Mouse (Mus musculus) right cerebral cortex, postnatal 10 days (tissue): ENCODE results near the gene Myo16.

Experiments used
- DNase-seq, 2 experiments: peaks; one replicate each; pipeline ENCODE4 v3.0.0; 2021; ENCODE audit warnings: low spot score in 2 of 2

The Myo16 gene

DNA sequence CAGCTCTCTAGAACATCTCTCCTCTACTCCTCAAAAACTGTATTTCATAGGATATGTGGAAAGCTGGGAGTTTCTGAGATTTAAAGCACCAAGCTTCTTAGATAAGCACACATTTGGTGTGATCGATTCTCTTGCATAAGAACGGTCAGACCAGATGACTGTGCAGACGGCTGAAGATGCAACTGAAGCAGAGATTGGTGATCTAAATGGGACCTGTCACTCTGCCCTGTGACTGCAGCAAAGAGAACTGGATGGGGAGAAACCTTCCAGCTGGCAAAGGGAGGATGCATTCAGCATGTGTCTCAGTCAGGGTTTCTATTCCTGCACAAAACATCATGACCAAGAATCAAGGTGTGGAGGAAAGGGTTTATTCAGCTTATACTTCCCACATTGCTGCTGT lies 318.7 kb downstream of the Myo16 start:
- DNase-seq, result peak in 1 of 2 experiments; percentile 25

DNA sequence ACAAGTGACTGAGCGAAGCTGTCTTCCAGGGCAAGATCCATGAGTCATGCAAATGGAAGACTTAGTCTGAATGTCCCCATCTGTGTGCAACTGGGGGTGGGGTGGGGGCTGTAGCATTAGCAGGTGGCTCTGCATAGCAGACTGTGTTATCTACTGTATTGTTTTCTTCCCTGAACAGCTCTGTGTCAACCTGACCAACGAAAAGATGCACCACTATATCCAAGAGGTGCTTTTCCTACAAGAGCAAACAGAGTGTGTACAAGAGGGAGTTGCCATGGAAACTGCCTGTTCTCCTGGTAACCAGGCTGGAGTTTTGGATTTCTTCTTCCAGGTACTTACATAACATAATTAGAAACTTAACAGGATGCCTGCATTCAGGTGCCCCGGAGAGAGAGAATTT lies 320.7 kb downstream of the Myo16 start:
- peak; percentile 49 to 71 for DNase-seq

GRCm38 (mm10) chr8:10479059-10479458 lies 325.3 kb downstream of the Myo16 start:
- DNase-seq, result no peak

GRCm38 (mm10) chr8:10480850-10481249 lies 327.1 kb downstream of the Myo16 start:
- no peak for DNase-seq

GRCm38 (mm10) chr8:10482064-10482463 lies 328.4 kb downstream of the Myo16 start:
- no peak for DNase-seq

- DNase-seq, result no peak
Measured at GRCm38 (mm10) chr8:10482880-10483279, 329.2 kb downstream of the Myo16 start.

GRCm38 (mm10) chr8:10483841-10484240 lies 330.1 kb downstream of the Myo16 start:
- no peak for DNase-seq

DNA sequence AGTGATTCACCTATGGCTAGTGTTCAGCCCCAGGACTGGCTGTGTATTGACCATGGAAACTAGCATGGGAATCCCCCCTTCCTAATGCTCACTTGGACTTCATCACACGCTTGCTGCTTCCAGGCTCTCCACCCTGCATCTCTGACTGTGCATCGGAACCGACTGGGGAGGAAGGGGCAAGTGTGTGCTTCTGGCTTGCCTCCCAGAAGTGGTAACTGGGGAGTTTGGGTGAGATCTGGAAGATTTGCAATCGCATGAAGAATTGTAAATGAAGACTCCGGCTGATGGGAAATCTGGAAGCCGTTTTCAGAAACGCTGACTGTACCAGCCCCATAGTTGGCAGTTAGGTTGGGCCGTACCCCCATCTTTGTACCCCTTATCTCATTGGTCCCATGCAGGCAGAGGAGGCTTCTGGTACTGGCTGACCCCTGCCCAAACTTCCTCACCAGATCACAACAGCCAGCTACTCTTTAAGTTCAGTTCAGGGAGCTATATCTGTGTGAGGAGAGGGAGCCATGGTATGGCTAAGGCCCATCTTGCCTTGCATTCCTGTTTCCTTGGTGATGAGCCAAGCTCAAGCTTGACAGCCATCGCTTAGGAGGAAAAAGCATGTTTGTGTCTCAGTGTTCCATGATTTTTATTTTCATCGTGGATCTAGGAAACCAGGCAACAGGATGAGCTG lies 336.2 kb downstream of the Myo16 start:
- DNase-seq, result peak; percentile 61 to 62

DNA sequence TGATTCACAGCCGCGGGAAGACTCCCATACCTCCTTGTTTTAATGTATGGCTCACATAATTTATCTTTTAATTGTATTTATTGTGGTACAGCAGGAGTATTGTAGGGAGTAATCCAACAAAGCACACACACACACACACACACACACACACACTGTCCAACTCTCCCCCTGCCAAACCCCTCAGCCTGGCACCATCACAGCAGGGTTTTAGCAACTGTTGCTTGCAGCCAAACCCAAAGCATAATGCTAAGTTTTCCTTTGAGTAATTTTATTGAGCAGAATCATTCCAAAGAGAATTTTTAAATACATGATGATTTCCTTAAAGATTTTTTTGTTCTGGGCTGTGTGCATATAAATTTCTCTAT lies 336.7 kb downstream of the Myo16 start:
- DNase-seq, result peak in 1 of 2 experiments; percentile 65

DNA sequence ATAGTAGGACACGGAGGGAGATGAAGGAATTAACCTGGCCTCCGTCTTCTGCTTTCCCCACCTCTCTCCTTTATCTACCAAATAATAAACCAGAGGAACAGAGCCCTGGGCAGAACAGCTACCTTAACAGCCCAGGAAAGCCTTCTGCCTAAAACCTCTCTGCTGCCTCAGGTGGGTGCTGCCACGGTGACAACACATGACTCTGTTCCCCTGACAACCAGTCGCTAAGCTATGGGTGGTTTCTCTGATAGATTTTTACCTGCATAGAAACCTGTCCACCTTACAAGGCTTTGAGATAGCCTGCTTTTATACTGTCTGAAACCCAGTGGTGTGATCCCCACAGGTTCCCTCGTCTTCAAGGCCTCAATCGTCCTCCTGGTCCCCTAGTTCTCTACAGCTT lies 337.2 kb downstream of the Myo16 start:
- DNase-seq, result no peak

GRCm38 (mm10) chr8:10499846-10500245 lies 346.1 kb downstream of the Myo16 start:
- DNase-seq, result no peak

GRCm38 (mm10) chr8:10500465-10500864 lies 346.8 kb downstream of the Myo16 start:
- DNase-seq, result no peak

- DNase-seq, result no peak
Measured at GRCm38 (mm10) chr8:10501750-10502149, 348.0 kb downstream of the Myo16 start.

GRCm38 (mm10) chr8:10512105-10512504 lies 358.4 kb downstream of the Myo16 start:
- no peak for DNase-seq

DNA sequence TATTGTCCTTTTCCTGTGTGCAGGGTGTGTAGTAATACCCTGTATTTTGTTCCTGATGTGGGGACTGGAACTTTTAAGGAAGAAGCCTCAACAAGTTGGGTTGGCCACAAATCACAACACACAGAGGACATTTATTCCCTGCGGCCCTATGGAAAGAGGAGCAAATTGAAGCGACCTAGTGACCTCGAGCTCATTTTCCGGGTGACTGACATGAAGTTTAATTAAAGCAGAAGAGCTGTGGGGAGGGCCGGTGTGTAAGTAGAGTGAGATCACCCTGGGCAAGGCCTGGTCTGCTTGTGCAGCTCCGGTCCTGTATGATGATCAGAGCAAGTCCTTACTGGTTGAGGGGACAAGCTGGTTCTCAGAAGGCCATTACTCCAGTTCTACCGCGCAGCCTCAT lies 363.7 kb downstream of the Myo16 start:
- DNase-seq, result no peak

DNA sequence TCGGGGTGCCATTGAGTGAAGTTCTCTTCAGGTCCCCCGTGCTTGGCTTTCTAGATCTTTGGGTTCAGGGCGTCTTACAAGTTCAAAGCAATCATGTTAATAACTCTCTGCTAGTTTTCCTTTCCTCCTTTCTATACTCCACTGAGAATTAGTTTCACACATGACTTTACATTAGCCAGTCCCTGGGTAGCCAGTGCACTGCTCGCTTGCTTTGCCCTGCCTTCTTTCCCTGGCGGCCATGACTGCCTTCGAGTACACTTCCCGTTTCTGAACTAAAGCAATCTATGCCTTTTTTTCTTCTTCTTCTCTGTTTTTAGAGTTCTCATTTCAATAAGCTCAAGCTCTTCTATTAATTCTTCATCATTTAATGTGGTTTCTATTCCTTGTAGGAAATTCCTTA lies 365.6 kb downstream of the Myo16 start:
- no peak for DNase-seq

DNA sequence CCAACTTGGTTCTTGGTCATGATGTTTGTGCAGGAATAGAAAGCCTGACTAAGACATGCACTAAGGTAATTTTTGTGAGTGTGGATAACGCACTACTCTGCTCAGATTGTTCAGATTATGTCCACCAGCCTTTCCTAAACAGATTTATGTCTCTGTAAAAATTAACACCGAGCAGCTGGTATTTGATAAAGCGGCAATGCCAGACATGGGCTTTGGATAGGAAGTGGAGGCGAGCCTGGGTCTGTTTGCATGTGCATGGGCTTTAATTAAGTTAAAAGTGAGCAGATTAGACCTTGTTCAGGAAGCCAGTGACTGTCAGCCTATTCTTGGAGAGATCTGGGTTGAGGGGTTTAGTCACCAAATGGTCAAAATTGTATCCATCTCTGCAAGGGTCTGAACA lies 367.8 kb downstream of the Myo16 start:
- DNase-seq, result no peak

DNA sequence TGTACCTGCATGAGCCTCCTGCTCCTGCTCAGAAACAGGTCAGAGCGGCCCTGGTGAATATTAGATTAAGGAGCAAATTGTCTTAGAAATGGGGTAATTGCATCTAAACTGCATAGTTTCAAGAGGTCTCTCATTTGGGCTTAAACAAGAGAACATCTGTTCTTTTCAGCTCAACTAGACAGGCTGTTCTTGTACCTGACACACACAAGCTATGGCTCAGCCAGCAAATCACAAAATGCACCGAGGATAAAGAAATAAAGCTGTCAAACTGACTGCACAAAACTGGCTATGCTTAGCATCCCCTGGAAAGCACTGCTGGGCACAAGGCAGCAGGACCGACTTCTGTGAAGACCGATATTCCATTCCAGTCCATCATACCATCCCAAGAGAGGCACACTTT lies 372.0 kb downstream of the Myo16 start:
- DNase-seq, result no peak

DNA sequence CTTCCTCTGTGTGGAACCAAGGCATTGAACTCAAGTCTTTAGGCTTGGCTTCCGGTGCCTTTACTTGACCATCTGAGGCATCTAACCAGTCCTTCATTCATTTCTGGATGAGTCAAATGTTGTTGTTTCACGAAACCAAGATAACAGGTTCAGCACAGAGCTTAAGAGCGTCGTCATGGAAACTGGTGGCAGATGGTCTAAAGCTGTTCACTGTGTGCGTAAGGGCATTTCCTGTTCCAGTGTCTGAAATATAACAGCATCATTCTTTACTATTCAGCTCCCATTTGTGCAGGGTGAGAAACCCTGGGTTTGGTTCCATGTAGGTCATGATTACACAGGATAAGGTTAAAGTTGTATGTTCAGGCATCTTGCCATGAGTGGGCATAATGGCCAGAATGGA lies 372.9 kb downstream of the Myo16 start:
- DNase-seq, result peak in 1 of 2 experiments; percentile 75

- peak; percentile 73 to 81 for DNase-seq
Measured at GRCm38 (mm10) chr8:10534619-10535286, 381.0 kb downstream of the Myo16 start.

GRCm38 (mm10) chr8:10538319-10538718 lies 384.6 kb downstream of the Myo16 start:
- DNase-seq, result no peak

DNA sequence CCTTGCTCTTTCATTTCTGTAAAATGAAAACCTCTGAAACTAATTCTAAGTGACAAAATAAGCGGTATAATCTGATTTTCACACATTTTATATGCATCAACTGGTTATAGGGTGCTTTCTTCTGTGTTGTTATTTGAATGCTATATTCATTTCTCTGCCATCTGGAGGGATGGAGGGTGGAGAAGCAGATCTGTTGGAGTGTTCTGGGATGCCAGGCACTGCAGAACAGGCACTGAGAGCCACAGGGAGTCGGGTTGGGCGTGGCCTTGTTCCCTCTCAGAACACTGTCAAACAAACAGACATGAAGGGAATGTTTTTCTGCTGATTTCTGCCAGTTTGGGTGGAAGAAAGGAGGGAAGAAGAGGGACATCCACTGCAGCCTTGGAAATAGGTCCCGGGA lies 386.0 kb downstream of the Myo16 start:
- DNase-seq, result peak in 1 of 2 experiments; percentile 68

DNA sequence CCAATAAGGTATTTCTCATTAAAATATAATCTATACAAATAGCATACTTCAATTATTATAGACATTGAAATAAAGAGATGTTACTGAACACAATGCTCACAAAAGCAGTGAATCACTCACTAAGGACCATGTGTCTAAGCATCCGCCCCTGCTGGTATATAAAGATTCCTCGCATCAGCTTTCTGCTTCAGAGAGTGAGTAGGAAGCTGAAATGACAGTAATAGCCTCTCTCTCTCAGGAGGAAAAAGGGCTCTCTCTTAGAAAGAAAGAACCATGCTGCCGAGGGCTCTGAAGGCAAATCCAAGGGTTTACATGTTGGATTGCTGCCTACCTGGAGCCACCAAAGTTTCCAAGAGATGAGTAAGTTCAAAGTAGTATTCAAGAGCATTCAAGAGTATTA lies 392.2 kb downstream of the Myo16 start:
- DNase-seq, result no peak

GRCm38 (mm10) chr8:10546519-10546918 lies 392.8 kb downstream of the Myo16 start:
- DNase-seq, result peak in 1 of 2 experiments; percentile 61
